Mouse (Mus musculus): Measurements from ENCODE around the gene Klrc1.
"Not testable (repeated sequence)": the region's sequence is repeated elsewhere in the genome, so short reads cannot be mapped to it uniquely, and the experiment has no call there.

Klrc1 gene

GRCm38 (mm10) chr6:129678873-129679272 is at the start of gene Klrc1:
Gene Klrc1, minus strand, starts transcription at chr6:129678973.
- DNase-seq, result no peak

- DNase-seq, result no peak
These were observed 48.5 kb upstream of the Klrc1 start for GRCm38 (mm10) chr6:129727237-129727636.

DNA sequence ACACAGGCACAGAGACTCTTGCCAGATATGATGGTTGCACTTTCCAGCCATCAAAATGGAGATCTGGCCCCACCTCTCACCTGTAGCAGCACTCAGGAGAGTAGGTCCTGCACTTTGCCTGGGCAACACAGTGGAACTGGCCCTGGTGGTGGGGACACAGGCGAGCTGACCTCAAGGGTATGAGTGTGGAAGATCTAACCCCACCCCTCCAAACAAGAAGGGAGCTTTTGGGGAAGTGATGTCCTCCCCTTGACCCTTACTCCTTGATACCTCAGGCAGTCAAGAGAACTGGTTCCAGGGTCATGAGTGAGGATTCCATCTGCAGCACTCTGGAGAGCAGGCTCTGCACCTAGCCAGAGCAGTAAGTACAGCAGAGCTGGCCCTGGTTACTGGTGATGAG is 42.6 kb upstream of the Klrc1 start:
- no peak for DNase-seq

- no peak for DNase-seq
These were observed 41.7 kb upstream of the Klrc1 start for GRCm38 (mm10) chr6:129720487-129720886.

DNA sequence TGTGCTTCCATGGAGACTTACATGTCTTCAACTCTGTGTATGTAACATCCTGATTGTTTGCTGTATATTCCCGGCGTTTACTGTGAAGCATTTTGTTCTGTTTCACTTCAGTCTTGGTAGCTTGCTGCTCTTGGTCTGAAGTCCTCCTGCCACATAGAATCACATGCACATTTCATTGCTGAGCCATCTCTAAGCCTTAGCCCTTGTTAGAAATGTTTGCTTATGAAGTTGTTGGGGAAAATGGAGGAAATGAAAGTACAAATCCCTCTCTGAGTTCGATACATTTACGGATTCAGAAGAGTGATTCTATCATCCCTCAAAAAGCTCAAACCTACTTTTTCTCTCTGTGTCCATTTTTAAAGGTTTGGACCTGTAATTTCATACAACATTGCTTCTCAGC is 38.3 kb upstream of the Klrc1 start, which contains the start of gene Klri1:
TSS of gene Klri1 (minus strand) at position 101 of the 400 bp plus-strand sequence.
- DNase-seq, result no peak

DNA sequence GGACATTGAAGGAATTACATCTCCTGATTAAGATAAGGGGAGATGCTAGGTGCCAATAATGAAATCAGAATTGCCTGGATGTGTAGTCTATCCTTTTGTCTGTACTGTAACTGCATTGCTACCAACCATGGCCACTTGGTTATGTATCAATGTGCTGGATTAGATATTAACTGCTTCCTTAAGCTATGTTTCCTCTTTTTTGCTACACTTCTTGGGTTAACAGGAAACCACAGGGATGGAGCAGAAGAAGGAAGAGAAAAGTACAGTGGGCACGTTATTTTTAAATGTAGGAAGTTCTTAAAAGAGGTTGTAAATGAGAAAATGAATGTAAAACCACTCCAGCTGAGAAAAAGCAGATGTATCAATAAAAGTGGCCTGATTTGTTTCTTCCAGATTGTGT is 34.8 kb upstream of the Klrc1 start:
- DNase-seq, result no peak

GRCm38 (mm10) chr6:129691436-129691835 is 12.7 kb upstream of the Klrc1 start:
- DNase-seq, result not testable (repeated sequence)

DNA sequence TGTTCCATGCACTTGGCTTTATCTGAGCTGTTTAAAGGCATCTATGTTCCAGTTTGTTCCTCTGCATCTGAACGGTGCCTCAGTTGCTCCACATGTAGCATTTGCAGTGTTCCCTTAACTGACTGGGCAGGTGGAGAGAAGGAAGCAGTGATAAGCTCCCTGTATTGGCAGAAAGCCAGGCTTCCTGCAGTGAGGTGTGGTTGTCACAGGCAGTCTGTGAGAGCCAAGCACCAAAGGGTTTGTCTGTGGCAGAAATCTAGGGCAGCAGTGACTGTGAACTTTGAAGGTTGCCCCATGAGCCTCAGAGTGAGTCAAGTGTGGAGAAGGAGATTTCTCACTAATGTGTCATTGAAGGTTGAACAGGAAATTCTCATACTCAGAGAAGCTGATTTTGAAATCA is 1.6 kb upstream of the Klrc1 start:
- DNase-seq, result no peak

DNA sequence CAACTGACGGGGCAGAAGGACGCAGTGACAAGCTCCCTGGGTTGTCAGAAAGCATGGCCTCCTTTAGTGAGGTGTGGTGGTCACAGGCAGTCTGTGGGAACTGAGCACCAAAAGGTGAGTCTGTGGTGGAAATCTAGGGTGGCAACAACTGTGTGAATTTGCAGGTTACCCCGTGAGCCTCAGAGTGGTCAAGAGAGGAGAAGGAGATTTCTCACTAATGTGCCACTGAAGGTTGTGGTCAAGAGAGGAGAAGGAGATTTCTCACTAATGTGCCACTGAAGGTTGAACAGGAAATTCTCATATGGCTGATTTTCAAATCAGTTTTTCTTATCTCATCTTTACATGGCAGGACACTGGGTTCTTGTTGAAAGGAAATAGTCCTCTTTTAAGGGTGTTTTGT is 17.5 kb downstream of the Klrc1 start:
- DNase-seq, result not testable (repeated sequence)

DNA sequence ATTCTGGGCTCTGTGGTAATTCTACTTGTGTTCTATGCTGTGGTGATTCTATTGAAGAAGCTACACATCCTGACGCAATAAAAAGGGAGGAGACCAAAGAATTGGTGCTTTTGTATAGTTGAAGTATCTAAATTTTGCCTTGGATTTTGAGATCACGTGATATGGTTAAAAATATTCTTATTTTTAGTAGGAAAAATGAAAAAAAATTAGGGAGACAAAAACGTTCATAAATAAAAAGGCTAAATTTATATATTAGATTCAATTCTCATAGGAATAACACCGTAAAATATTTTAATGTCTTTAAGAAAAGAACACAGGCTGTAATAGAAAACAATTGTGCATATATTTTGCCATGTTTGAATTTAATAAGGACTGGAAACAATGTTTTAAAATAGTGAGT is 18.2 kb downstream of the Klrc1 start, which contains the start of gene Klrc2:
TSS of gene Klrc2 (minus strand) at position 101 of the 400 bp plus-strand sequence.
- DNase-seq, result not testable (repeated sequence)

- not testable (repeated sequence) for DNase-seq
These were observed 34.7 kb downstream of the Klrc1 start for GRCm38 (mm10) chr6:129644054-129644453.

DNA sequence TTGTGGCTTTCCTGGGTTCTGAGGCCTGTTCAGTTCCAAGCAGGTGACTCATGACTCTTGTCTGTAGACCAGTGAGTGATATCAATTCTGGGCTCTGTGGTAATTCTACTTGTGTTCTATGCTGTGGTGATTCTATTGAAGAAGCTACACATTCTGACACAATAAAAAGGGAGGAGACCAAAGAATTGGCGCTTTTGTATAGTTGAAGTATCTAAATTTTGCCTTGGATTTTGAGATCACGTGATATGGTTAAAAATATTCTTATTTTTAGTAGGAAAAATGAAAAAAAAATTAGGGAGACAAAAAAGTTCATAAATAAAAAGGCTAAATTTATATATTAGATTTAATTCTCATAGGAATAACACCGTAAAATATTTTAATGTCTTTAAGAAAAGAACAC is 35.5 kb downstream of the Klrc1 start, which contains the start of gene Klrc3:
TSS of gene Klrc3 (minus strand) at position 101 of the 400 bp plus-strand sequence.
- not testable (repeated sequence) for DNase-seq

DNA sequence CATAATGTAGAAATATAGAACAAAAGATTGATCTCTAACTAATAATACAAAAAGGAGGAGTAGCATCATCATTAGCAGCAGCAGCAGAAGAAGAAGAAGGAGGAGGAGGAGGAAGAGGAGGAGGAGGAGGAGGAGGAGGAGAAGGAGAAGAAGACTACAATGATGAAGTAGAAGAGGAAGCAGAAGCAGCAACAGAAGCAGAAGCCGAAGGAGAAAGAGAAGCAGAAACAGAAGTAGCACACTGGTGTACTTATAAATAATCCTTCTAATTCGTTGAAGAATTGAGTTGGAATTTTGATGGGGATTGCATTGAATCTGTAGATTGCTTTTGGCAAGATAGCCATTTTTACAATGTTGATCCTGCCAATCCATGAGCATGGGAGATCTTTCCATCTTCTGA is 47.7 kb downstream of the Klrc1 start:
- DNase-seq, result not testable (repeated sequence)

GRCm38 (mm10) chr6:129623735-129624134 is 55.0 kb downstream of the Klrc1 start, which contains the start of gene Klrk1:
Gene Klrk1, minus strand, starts transcription at chr6:129623864.
- no peak for DNase-seq
